Mouse (Mus musculus): ENCODE data around the gene Sez6l. TPM values are rescaled to one million over a fixed set of nuclear protein-coding genes. Genes with fewer than 3 reads are reported as not detected.

Gene Sez6l
- polyA plus RNA-seq, 1 experiment from 2014 or later, result 0.82 TPM

- no peak for ATAC-seq (ENCODE audit: low read depth)
- H3K9me3 ChIP-seq (ENCODE audit: control insufficient read depth, low read length), result no peaks in the 10 kb centered on the region
- H3K4me2 ChIP-seq (ENCODE audit: low read depth, low read length), result no peak overlapping the region
- WGBS, result 64% methylated on average over 3 of the region's 3 CpGs
- H3K9ac ChIP-seq (ENCODE audit: low read depth, low read length), result no peak overlapping the region
- H3K4me1 ChIP-seq (ENCODE audit: control insufficient read depth, insufficient read depth, low read length), result no peaks in the 10 kb centered on the region; the same call in 1 of the 2 replicates
- H3K27ac ChIP-seq (replicated peaks; ENCODE audit: low read depth, low read length), result no peak overlapping the region
- peaks cover 5% of the 10 kb centered on the region; the same call in 1 of the 2 replicates for H3K27me3 ChIP-seq (replicated peaks; ENCODE audit: control insufficient read depth, insufficient read depth, low read length)
- no peak overlapping the region for H3K4me3 ChIP-seq (ENCODE audit: low read depth, low read length)
- DNase-seq (ENCODE audit: low spot score), result no peak
- no peaks in the 10 kb centered on the region for H3K36me3 ChIP-seq (ENCODE audit: control insufficient read depth, insufficient read depth, low read length)
Observed at GRCm38 (mm10) chr5:112556640-112557039, 20.3 kb downstream of the Sez6l start.

GRCm38 (mm10) chr5:112554508-112554907, 22.5 kb downstream of the Sez6l start:
- Histone ChIP-seq H3K4me2 (ENCODE audit: low read depth, low read length) (no peak overlapping the region), H3K9me3 (ENCODE audit: control insufficient read depth, low read length) (no peaks in the 10 kb centered on the region), H3K36me3 (ENCODE audit: control insufficient read depth, insufficient read depth, low read length) (no peaks in the 10 kb centered on the region), H3K4me1 (ENCODE audit: control insufficient read depth, insufficient read depth, low read length) (no peaks in the 10 kb centered on the region), H3K27me3 (replicated peaks; ENCODE audit: control insufficient read depth, insufficient read depth, low read length) (no peaks in the 10 kb centered on the region), H3K9ac (ENCODE audit: low read depth, low read length) (no peak overlapping the region), H3K27ac (replicated peaks; ENCODE audit: low read depth, low read length) (no peak overlapping the region), H3K4me3 (ENCODE audit: low read depth, low read length) (no peak overlapping the region)
- no peak for DNase-seq (ENCODE audit: low spot score)
- ATAC-seq (ENCODE audit: low read depth), result no peak
- WGBS, result 72% methylated on average over 10 of the region's 10 CpGs

- no peaks in the 10 kb centered on the region for H3K27me3 ChIP-seq (replicated peaks; ENCODE audit: control insufficient read depth, insufficient read depth, low read length)
Observed at GRCm38 (mm10) chr5:112552786-112553185, 24.2 kb downstream of the Sez6l start.

GRCm38 (mm10) chr5:112551975-112552728, 24.8 kb downstream of the Sez6l start:
- ATAC-seq (ENCODE audit: low read depth), result 0 out of 2 replicates have a peak, but pooled peaks have one; percentile 26
- Histone ChIP-seq H3K27me3 (replicated peaks; ENCODE audit: control insufficient read depth, insufficient read depth, low read length) (no peaks in the 10 kb centered on the region), H3K27ac (replicated peaks; ENCODE audit: low read depth, low read length) (no peak overlapping the region), H3K9ac (ENCODE audit: low read depth, low read length) (no peak overlapping the region), H3K9me3 (ENCODE audit: control insufficient read depth, low read length) (no peaks in the 10 kb centered on the region), H3K4me3 (ENCODE audit: low read depth, low read length) (no peak overlapping the region), H3K4me1 (ENCODE audit: control insufficient read depth, insufficient read depth, low read length) (no peaks in the 10 kb centered on the region), H3K4me2 (ENCODE audit: low read depth, low read length) (no peak overlapping the region), H3K36me3 (ENCODE audit: control insufficient read depth, insufficient read depth, low read length) (no peaks in the 10 kb centered on the region)
- peak; percentile 65 for DNase-seq (ENCODE audit: low spot score)
- 55% methylated on average over 17 of the region's 17 CpGs for WGBS

More at GRCm38 (mm10) chr5:112552786-112553185, 24.2 kb downstream of the Sez6l start:
- no peaks in the 10 kb centered on the region for H3K4me1 ChIP-seq (ENCODE audit: control insufficient read depth, insufficient read depth, low read length)
- no peaks in the 10 kb centered on the region for H3K36me3 ChIP-seq (ENCODE audit: control insufficient read depth, insufficient read depth, low read length)
- ATAC-seq (ENCODE audit: low read depth), result no peak
- H3K9ac ChIP-seq (ENCODE audit: low read depth, low read length), result no peak overlapping the region
- H3K4me3 ChIP-seq (ENCODE audit: low read depth, low read length), result no peak overlapping the region
- 85% methylated on average over 15 of the region's 15 CpGs for WGBS
- no peak overlapping the region for H3K27ac ChIP-seq (replicated peaks; ENCODE audit: low read depth, low read length)
- DNase-seq (ENCODE audit: low spot score), result no peak
- H3K4me2 ChIP-seq (ENCODE audit: low read depth, low read length), result no peak overlapping the region
- no peaks in the 10 kb centered on the region for H3K9me3 ChIP-seq (ENCODE audit: control insufficient read depth, low read length)

- DNase-seq (ENCODE audit: low spot score) (peak; percentile 70), ATAC-seq (ENCODE audit: low read depth) (no peak)
- Histone ChIP-seq H3K9me3 (ENCODE audit: control insufficient read depth, low read length) (no peaks in the 10 kb centered on the region), H3K4me2 (ENCODE audit: low read depth, low read length) (no peak overlapping the region), H3K4me3 (ENCODE audit: low read depth, low read length) (no peak overlapping the region), H3K36me3 (ENCODE audit: control insufficient read depth, insufficient read depth, low read length) (no peaks in the 10 kb centered on the region), H3K9ac (ENCODE audit: low read depth, low read length) (no peak overlapping the region), H3K27ac (replicated peaks; ENCODE audit: low read depth, low read length) (no peak overlapping the region), H3K27me3 (replicated peaks; ENCODE audit: control insufficient read depth, insufficient read depth, low read length) (no peaks in the 10 kb centered on the region), H3K4me1 (ENCODE audit: control insufficient read depth, insufficient read depth, low read length) (no peaks in the 10 kb centered on the region)
- 63% methylated on average over 12 of the region's 12 CpGs for WGBS
Observed at GRCm38 (mm10) chr5:112548846-112549620, 28.0 kb downstream of the Sez6l start.

GRCm38 (mm10) chr5:112546771-112547170, 30.2 kb downstream of the Sez6l start:
- DNase-seq (ENCODE audit: low spot score) (no peak), ATAC-seq (ENCODE audit: low read depth) (no peak)
- no peaks in the 10 kb centered on the region for H3K27me3 ChIP-seq (replicated peaks; ENCODE audit: control insufficient read depth, insufficient read depth, low read length)
- no peak overlapping the region for H3K27ac ChIP-seq (replicated peaks; ENCODE audit: low read depth, low read length)
- no peak overlapping the region for H3K4me2 ChIP-seq (ENCODE audit: low read depth, low read length)
- WGBS, result 60% methylated on average over 6 of the region's 6 CpGs
- no peaks in the 10 kb centered on the region for H3K36me3 ChIP-seq (ENCODE audit: control insufficient read depth, insufficient read depth, low read length)
- no peaks in the 10 kb centered on the region for H3K9me3 ChIP-seq (ENCODE audit: control insufficient read depth, low read length)
- H3K9ac ChIP-seq (ENCODE audit: low read depth, low read length), result no peak overlapping the region
- no peaks in the 10 kb centered on the region for H3K4me1 ChIP-seq (ENCODE audit: control insufficient read depth, insufficient read depth, low read length)
- no peak overlapping the region for H3K4me3 ChIP-seq (ENCODE audit: low read depth, low read length)

DNA sequence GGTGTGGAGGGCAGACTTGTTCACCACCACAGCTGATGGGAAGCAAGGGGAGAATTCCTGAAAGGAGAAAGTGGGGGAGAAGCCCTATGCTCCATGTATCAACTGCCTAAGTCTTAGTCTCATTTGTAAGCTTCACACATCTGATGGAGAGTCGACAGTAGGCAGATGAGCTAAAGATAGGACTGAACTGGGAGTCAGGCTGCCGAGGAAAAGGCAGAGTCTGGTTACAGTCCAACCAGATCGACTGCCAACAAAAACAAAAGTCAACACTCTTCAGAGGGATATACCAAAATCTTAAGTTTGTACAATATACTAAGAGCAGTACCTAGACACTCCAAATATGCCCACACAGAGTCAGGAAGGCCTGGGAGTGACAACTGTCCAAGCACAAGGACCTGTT, 38.7 kb downstream of the Sez6l start:
- H3K9ac ChIP-seq (ENCODE audit: low read depth, low read length), result no peak overlapping the region
- peaks cover 2% of the 10 kb centered on the region; the same call in 1 of the 2 replicates for H3K9me3 ChIP-seq (ENCODE audit: control insufficient read depth, low read length)
- no peak for ATAC-seq (ENCODE audit: low read depth)
- no peaks in the 10 kb centered on the region for H3K4me1 ChIP-seq (ENCODE audit: control insufficient read depth, insufficient read depth, low read length)
- no peak overlapping the region for H3K4me2 ChIP-seq (ENCODE audit: low read depth, low read length)
- no peaks in the 10 kb centered on the region for H3K27me3 ChIP-seq (replicated peaks; ENCODE audit: control insufficient read depth, insufficient read depth, low read length)
- H3K27ac ChIP-seq (replicated peaks; ENCODE audit: low read depth, low read length), result no peak overlapping the region
- H3K4me3 ChIP-seq (ENCODE audit: low read depth, low read length), result no peak overlapping the region
- no peak for DNase-seq (ENCODE audit: low spot score)
- H3K36me3 ChIP-seq (ENCODE audit: control insufficient read depth, insufficient read depth, low read length), result no peaks in the 10 kb centered on the region
- WGBS, result 47% methylated on average over 3 of the region's 3 CpGs

DNA sequence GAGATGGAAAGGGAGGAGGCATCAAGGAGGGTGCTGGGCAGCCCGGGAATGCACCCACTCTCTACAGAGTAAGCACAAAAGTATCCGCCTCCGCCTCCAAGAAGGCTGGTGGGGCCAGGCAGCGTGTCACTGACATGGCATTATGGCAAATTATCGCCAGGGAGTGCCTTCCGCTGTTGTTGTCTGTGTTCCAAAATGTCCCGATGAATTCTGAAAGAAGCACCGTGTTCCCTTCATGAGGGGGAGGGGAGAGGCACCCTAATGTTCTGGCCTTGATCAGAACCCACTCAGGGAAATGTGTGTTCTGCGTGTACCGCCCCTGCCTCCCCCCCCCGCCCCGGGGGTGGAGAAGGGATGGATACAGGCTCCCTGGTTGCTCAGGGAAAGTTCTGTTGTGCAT, 41.1 kb downstream of the Sez6l start:
- WGBS, result 80% methylated on average over 12 of the region's 12 CpGs
- Histone ChIP-seq H3K27ac (replicated peaks; ENCODE audit: low read depth, low read length) (no peak overlapping the region), H3K4me2 (ENCODE audit: low read depth, low read length) (no peak overlapping the region), H3K9me3 (ENCODE audit: control insufficient read depth, low read length) (peaks cover 8% of the 10 kb centered on the region; the same call in 1 of the 2 replicates), H3K4me3 (ENCODE audit: low read depth, low read length) (no peak overlapping the region), H3K4me1 (ENCODE audit: control insufficient read depth, insufficient read depth, low read length) (no peaks in the 10 kb centered on the region), H3K36me3 (ENCODE audit: control insufficient read depth, insufficient read depth, low read length) (no peaks in the 10 kb centered on the region), H3K9ac (ENCODE audit: low read depth, low read length) (no peak overlapping the region), H3K27me3 (replicated peaks; ENCODE audit: control insufficient read depth, insufficient read depth, low read length) (no peaks in the 10 kb centered on the region)
- DNase-seq (ENCODE audit: low spot score) (no peak), ATAC-seq (ENCODE audit: low read depth) (no peak)
